Mouse (Mus musculus) forebrain, embryonic 10.5 days (tissue): ENCODE measurements at regions not wholly inside any gene's neighbourhood (a gene's known extent, or its start where the extent isn't known, plus 50 kb on each side); places are given as distances from the start of the nearest gene placed in this dataset.
"Not testable (repeated sequence)": the region's sequence is repeated elsewhere in the genome, so short reads cannot be mapped to it uniquely, and the experiment has no call there.

Experiments
- DNase-seq: peaks from one replicate; pipeline ENCODE4 v3.0.0-alpha.2; 2017; ENCODE audit warnings: low spot score; ENCODE audit errors: extremely low spot score
- H3K27ac ChIP-seq: fragments of 300-500 bp; sonication (generic); 2 replicates; pipeline ENCODE4 v1.5.1; 2016; ENCODE audit warnings: mild to moderate bottlenecking
- H3K27me3 ChIP-seq: fragments of 300-500 bp; sonication (generic); 2 replicates; pipeline ENCODE4 v1.6.1; 2016; ENCODE audit warnings: mild to moderate bottlenecking; ENCODE audit not compliant: poor library complexity, severe bottlenecking
- H3K36me3 ChIP-seq: fragments of 300-500 bp; sonication (generic); replicated peaks from 2 replicates; pipeline ENCODE4 v1.6.1; 2016; ENCODE audit warnings: mild to moderate bottlenecking, moderate library complexity
- H3K4me1 ChIP-seq: fragments of 300-500 bp; sonication (generic); 2 replicates; pipeline ENCODE4 v1.6.1; 2016
- H3K4me3 ChIP-seq: fragments of 300-500 bp; sonication (generic); 2 replicates; pipeline ENCODE4 v1.5.1; 2016; ENCODE audit warnings: mild to moderate bottlenecking, moderate library complexity
- H3K9me3 ChIP-seq: fragments of 300-500 bp; sonication (generic); 2 replicates; pipeline ENCODE4 v1.6.1; 2016; ENCODE audit warnings: mild to moderate bottlenecking, moderate library complexity
- WGBS: fragments of 180-500 bp; shearing (Covaris S2); methylation state at CpG from one replicate; pipeline ENCODE4 v1.1.7; 2016; 5-methylcytosine and 5-hydroxymethylcytosine counted together

GRCm38 (mm10) chr8:103798630-103799029, 302.8 kb upstream of the Cdh5 start:
- WGBS: 73% methylated on average over 2 of the region's 2 CpGs
- H3K27ac ChIP-seq, H3K9me3 ChIP-seq, DNase-seq, H3K27me3 ChIP-seq, H3K36me3 ChIP-seq, H3K4me3 ChIP-seq, H3K4me1 ChIP-seq: not testable (repeated sequence)

DNA sequence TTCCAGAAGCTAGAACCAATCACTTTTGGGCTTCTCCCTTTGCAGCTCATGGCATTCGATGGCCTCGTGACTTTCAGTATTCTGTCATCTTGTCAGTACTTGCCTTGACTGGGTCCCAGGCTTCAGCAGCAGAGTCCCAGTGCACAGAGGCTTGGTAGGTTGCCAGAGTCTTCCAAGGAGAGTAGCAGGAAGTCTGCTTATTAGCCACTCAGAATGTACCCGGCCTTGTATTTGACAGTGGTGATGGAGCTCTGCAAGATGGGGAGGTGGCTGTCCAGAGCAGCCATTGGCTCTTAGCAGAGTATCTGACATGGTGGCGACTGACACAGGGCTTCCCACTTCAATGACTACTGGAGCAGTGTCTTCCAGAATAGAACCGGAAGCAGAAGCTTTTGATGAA, 293.3 kb upstream of the Cdh5 start:
- 84% methylated on average over 5 of the region's 5 CpGs for WGBS
- no peak overlapping the region for H3K27ac ChIP-seq

DNA sequence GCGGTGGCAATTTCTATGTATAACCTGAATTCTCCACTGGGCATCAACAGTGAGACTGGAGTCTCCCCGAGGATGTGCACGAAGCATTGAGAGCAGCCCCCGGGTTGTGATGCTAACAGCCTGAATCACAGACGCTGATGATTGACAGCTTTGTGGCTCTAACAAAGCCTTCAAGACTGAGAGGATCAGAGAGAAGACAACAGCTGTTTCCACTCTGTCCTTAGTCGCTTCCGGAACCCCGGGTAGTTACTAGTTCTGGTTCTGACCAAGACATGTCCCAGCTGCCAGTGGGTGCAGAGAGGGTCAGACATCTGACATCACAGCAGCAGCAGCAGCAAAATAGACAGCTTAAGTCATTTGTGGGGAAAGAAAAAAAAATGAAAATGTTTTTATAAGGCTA, 292.8 kb upstream of the Cdh5 start:
- Histone ChIP-seq H3K27me3 (no peaks in the 10 kb centered on the region), H3K4me3 (no peak overlapping the region), H3K9me3 (peaks cover 6% of the 10 kb centered on the region; the same call in 1 of the 2 replicates), H3K4me1 (peaks cover 16% of the 10 kb centered on the region), H3K36me3 (no peaks in the 10 kb centered on the region), H3K27ac (0 out of 2 replicates have a peak overlapping the region, but pooled peaks have one; percentile 15)
- WGBS: 76% methylated on average over 8 of the region's 8 CpGs
- DNase-seq: no peak

More for the DNA sequence above, 293.3 kb upstream of the Cdh5 start:
- peaks cover 13% of the 10 kb centered on the region for H3K4me1 ChIP-seq
- H3K4me3 ChIP-seq: no peak overlapping the region
- H3K9me3 ChIP-seq: peaks cover 6% of the 10 kb centered on the region; the same call in 1 of the 2 replicates
- no peak for DNase-seq
- H3K36me3 ChIP-seq: no peaks in the 10 kb centered on the region
- H3K27me3 ChIP-seq: no peaks in the 10 kb centered on the region

DNA sequence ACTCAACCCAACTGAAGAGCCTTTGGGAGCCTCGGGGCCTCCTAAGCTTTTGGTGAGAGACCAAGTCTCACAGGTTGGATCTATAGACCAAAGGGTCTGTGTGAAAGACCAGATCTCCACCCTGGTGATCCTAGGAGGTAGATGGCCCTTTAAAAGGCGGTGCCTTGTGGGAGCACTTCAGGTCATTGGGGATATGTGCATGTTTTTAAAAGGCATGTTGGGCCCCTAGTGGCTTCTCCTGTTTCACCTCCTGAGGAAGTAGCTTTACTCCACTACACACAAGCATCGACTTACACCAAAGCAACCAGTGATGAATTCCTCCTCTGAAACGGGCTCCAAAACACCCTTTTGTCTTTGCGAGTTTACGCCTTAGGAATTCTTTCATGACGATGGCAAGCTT, 292.3 kb upstream of the Cdh5 start:
- Histone ChIP-seq H3K4me1 (peaks cover 22% of the 10 kb centered on the region), H3K4me3 (no peak overlapping the region), H3K36me3 (no peaks in the 10 kb centered on the region), H3K27ac (0 out of 2 replicates have a peak overlapping the region, but pooled peaks have one; percentile 15), H3K9me3 (peaks cover 6% of the 10 kb centered on the region; the same call in 1 of the 2 replicates), H3K27me3 (no peaks in the 10 kb centered on the region)
- DNase-seq: no peak
- WGBS: 74% methylated on average over 7 of the region's 7 CpGs

- no peak for DNase-seq
Measured at GRCm38 (mm10) chr8:103813954-103814591, 287.4 kb upstream of the Cdh5 start.

DNA sequence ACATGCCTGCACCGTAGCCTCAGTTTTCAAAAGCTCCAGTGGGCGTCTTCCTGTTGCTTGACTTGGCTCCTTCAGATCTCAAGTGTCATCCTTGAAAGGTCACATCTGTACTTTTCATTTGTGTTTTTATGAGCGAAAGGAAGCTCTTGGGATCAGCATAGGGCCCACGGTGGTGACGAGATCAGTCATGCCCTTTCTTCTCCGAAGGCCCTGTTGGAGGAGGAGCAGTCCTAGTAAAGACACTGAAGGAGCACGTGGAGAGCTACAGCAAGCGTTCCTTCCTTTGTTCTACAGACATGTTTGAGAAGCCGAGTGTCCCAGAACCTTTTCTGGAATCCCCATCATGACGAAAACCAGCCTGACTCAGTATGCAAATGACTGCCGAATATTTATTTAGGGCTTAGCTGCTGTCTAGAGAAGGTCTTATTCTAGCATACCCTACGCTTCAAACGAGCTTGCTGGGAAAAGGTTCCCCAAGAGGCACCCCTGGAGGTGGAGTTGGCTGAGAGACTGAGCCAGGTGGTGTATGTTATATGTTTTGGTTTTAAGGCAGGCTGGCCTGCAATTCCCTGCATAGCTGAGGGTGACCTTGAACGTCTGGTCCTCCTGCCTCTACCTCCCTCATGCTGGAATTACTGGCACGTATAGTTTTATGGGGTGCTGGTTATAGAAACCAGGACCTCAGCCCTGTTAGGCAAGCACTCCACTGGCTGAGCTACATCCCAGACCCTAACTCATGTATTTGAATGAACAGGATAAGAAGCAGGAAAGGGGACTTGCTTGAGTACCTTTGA, 285.1 kb upstream of the Cdh5 start:
- 87% methylated on average over 15 of the region's 15 CpGs for WGBS
- no peak for DNase-seq
- H3K27ac ChIP-seq: no peak overlapping the region

More at GRCm38 (mm10) chr8:103813954-103814591, 287.4 kb upstream of the Cdh5 start:
- no peak overlapping the region for H3K4me3 ChIP-seq
- H3K27me3 ChIP-seq: no peaks in the 10 kb centered on the region
- H3K27ac ChIP-seq: no peak overlapping the region
- no peaks in the 10 kb centered on the region for H3K36me3 ChIP-seq
- peaks cover 20% of the 10 kb centered on the region for H3K4me1 ChIP-seq
- 69% methylated on average over 10 of the region's 10 CpGs for WGBS
- no peaks in the 10 kb centered on the region for H3K9me3 ChIP-seq

DNA sequence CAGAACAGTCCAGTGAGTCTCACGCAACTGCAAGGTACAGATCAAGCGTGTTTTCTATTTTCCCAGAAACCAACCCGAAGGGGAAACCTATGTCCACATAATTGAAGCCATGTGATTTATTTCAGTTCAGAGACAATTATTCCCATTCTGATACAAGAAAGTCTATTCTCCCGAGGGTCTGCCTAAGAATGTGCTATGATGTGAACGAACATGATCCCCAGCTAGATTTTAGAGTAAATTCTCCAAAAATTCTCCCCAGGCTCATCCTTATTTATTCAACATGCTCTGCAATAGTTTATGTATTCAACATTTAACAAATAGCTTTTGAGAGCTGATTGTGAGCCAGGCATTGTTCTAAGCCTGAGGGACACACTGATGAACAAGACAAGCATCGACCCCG, 277.9 kb upstream of the Cdh5 start:
- WGBS: 90% methylated on average over 7 of the region's 7 CpGs
- no peaks in the 10 kb centered on the region for H3K27me3 ChIP-seq
- no peaks in the 10 kb centered on the region for H3K36me3 ChIP-seq
- peaks cover 9% of the 10 kb centered on the region for H3K4me1 ChIP-seq
- no peak for DNase-seq
- no peaks in the 10 kb centered on the region for H3K9me3 ChIP-seq
- H3K27ac ChIP-seq: no peak overlapping the region
- no peak overlapping the region for H3K4me3 ChIP-seq

More for the DNA sequence above, 285.1 kb upstream of the Cdh5 start:
- H3K27me3 ChIP-seq: no peaks in the 10 kb centered on the region
- no peaks in the 10 kb centered on the region for H3K9me3 ChIP-seq
- no peak overlapping the region for H3K4me3 ChIP-seq
- peaks cover 17% of the 10 kb centered on the region for H3K4me1 ChIP-seq
- H3K36me3 ChIP-seq: no peaks in the 10 kb centered on the region

DNA sequence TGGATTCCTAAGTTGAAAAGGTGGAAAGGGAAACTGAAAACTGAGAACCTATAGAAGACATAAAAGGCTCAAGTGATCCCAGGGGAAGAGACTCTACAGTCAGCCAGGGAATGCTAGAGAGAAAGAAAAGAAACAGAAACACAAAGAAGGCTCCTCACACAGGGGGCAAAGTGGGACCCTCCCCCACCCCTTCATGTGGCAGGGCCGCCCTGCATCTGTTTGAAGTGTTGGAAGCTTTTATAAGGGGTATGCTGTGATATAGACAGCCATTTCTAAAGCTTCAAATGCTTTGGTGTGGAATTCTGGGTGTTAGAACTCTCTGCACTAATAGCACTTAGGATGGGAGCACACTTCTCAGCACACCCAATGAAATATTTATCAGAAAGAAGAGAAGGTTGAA, 276.7 kb upstream of the Cdh5 start:
- H3K27me3 ChIP-seq: no peaks in the 10 kb centered on the region
- H3K27ac ChIP-seq: no peak overlapping the region
- no peaks in the 10 kb centered on the region for H3K36me3 ChIP-seq
- DNase-seq: no peak
- 19% methylated on average over 1 of the region's 1 CpGs for WGBS
- H3K4me3 ChIP-seq: no peak overlapping the region
- H3K9me3 ChIP-seq: no peaks in the 10 kb centered on the region
- H3K4me1 ChIP-seq: peaks cover 9% of the 10 kb centered on the region

- H3K27ac ChIP-seq: no peak overlapping the region
- no peaks in the 10 kb centered on the region for H3K9me3 ChIP-seq
- 81% methylated on average over 3 of the region's 3 CpGs for WGBS
- peaks cover 9% of the 10 kb centered on the region for H3K4me1 ChIP-seq
- no peaks in the 10 kb centered on the region for H3K27me3 ChIP-seq
- no peaks in the 10 kb centered on the region for H3K36me3 ChIP-seq
- no peak overlapping the region for H3K4me3 ChIP-seq
- no peak for DNase-seq
Measured at GRCm38 (mm10) chr8:103825289-103825688, 276.1 kb upstream of the Cdh5 start.

- H3K4me1 ChIP-seq: no peaks in the 10 kb centered on the region
- H3K9me3 ChIP-seq: no peaks in the 10 kb centered on the region
- H3K27ac ChIP-seq: no peak overlapping the region
- WGBS: 92% methylated on average over 3 of the region's 3 CpGs
- no peak for DNase-seq
- H3K36me3 ChIP-seq: no peaks in the 10 kb centered on the region
- H3K27me3 ChIP-seq: no peaks in the 10 kb centered on the region
- H3K4me3 ChIP-seq: no peak overlapping the region
Measured at GRCm38 (mm10) chr8:103830416-103830815, 271.0 kb upstream of the Cdh5 start.

- Histone ChIP-seq H3K36me3 (no peaks in the 10 kb centered on the region), H3K9me3 (no peaks in the 10 kb centered on the region), H3K4me1 (peaks cover 8% of the 10 kb centered on the region; the same call in 1 of the 2 replicates), H3K4me3 (no peak overlapping the region), H3K27ac (no peak overlapping the region), H3K27me3 (no peaks in the 10 kb centered on the region)
- no peak for DNase-seq
- 93% methylated on average over 4 of the region's 4 CpGs for WGBS
Measured at GRCm38 (mm10) chr8:103839990-103840389, 261.4 kb upstream of the Cdh5 start.

- no peaks in the 10 kb centered on the region for H3K27me3 ChIP-seq
- no peaks in the 10 kb centered on the region for H3K4me1 ChIP-seq
- H3K36me3 ChIP-seq: no peaks in the 10 kb centered on the region
- DNase-seq: no peak
- no peak overlapping the region for H3K27ac ChIP-seq
- 91% methylated on average over 1 of the region's 1 CpGs for WGBS
- no peak overlapping the region for H3K4me3 ChIP-seq
- no peaks in the 10 kb centered on the region for H3K9me3 ChIP-seq
Measured at GRCm38 (mm10) chr8:103845964-103846363, 255.5 kb upstream of the Cdh5 start.

DNA sequence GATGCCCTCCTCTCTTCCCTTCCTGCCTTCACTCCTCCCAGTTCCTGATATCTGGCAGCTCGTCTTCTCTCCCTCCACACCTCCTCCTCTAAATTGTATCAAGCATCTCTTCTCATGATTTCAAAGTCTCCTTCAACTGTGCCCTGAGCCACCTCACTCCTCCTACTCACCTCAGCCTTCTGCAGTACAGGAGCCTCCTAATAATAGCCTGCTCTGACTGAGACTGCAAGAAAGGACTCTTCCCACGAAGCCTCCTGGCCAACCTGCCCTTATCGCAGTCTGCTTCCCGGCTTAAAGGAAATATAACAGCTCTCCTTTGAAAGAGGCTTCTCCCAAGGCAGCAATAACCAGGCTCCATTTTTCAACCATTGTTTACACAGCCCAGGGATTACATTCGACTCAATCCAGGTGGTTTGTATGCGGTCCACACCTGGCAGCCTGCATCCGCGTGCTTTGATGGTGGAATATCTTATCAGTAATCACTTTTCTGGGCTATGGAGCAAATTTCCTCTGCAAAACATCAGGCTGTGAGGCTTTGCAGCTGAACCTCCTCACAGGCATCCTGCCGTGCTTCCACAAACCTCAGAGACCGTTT, 254.9 kb upstream of the Cdh5 start:
- Histone ChIP-seq H3K9me3 (no peaks in the 10 kb centered on the region), H3K4me1 (no peaks in the 10 kb centered on the region), H3K4me3 (no peak overlapping the region), H3K36me3 (no peaks in the 10 kb centered on the region), H3K27ac (no peak overlapping the region), H3K27me3 (no peaks in the 10 kb centered on the region)
- no peak for DNase-seq
- 80% methylated on average over 10 of the region's 10 CpGs for WGBS
